In genomic region chr1:79183534-79184411, GRCm38 (mm10) we compare ENCODE assay signal across 30 mouse cellular contexts.
A peak's percentile ranks its signal among the peaks of the same experiment; 100 is the strongest.
DNase-seq lines count a peak whose midpoint lies in the region; ATAC-seq lines count a peak whose summit lies in the region.
"Had no signal": no experiment of that assay in that cellular context is flagged by ENCODE, and none has a peak within 500 bp of the region (broad histone marks: within the 10 kb centered on the region; RNA-seq: fewer than 3 reads in every experiment).

No protein-coding gene starts in this region.

- H3K4me1 ChIP-seq in limb, embryonic 11.5 days (ENCODE audit: control insufficient read depth, insufficient read depth, low read length) = no peaks in the 10 kb centered on the region
- H3K4me1 ChIP-seq in limb, embryonic 10.5 days = peaks cover 9% of the 10 kb centered on the region; the same call in 1 of the 2 replicates
- H3K4me1 ChIP-seq in midbrain, embryonic 16.5 days (ENCODE audit: control insufficient read depth, insufficient read depth, low read length) = no peaks in the 10 kb centered on the region
- H3K4me1 ChIP-seq: embryonic facial prominence, embryonic 12.5 days; forebrain, embryonic 12.5 days; forebrain, embryonic 15.5 days; heart, embryonic 12.5 days; heart, embryonic 15.5 days; hindbrain, embryonic 10.5 days; hindbrain, embryonic 13.5 days had no signal

- H3K4me3 ChIP-seq in limb, embryonic 11.5 days (ENCODE audit: low read depth, low read length) = no peak overlapping the region
- no peak overlapping the region for H3K4me3 ChIP-seq in limb, embryonic 10.5 days
- H3K4me3 ChIP-seq in midbrain, embryonic 16.5 days (ENCODE audit: low read depth, low read length) = no peak overlapping the region
- H3K4me3 ChIP-seq: embryonic facial prominence, embryonic 12.5 days; erythroblast, embryonic 14.5 days; forebrain, embryonic 12.5 days; forebrain, embryonic 15.5 days; heart, embryonic 12.5 days; heart, embryonic 15.5 days; hindbrain, embryonic 10.5 days; hindbrain, embryonic 13.5 days had no signal

- H3K4me2 ChIP-seq in limb, embryonic 11.5 days (ENCODE audit: low read depth, severe bottlenecking) = no peak overlapping the region
- H3K4me2 ChIP-seq in midbrain, embryonic 16.5 days (ENCODE audit: low read length) = no peak overlapping the region
- H3K4me2 ChIP-seq: embryonic facial prominence, embryonic 12.5 days; forebrain, embryonic 12.5 days; forebrain, embryonic 15.5 days; heart, embryonic 12.5 days; heart, embryonic 15.5 days; hindbrain, embryonic 13.5 days had no signal

- DNase-seq in embryo, embryonic 10.5 days (ENCODE audit: low spot score) = peak; percentile 15
- no peak for DNase-seq in embryo, embryonic 9.5 days (ENCODE audit: extremely low spot score)
- peak; percentile 21 for DNase-seq in limb, embryonic 11.5 days (ENCODE audit: low spot score)
- no peak for DNase-seq in limb, embryonic 10.5 days (ENCODE audit: low spot score)
- peak; percentile 66 for DNase-seq in hindlimb bud, embryonic 11.5 days (ENCODE audit: extremely low spot score, low read depth, low spot score)
- peak; percentile 4 for DNase-seq in mesoderm, embryonic 11.5 days (ENCODE audit: low read depth, low spot score)
- DNase-seq in retina, postnatal 1 day = no peak
- DNase-seq: adrenal gland, postnatal 10 days; adrenal gland, postnatal 36 days; cerebellum, adult 18-20 months; cerebellum, adult 9-10 months; cerebellum, postnatal 25 days; gastrocnemius, postnatal 10 days; gastrocnemius, postnatal 36 days; heart, adult 11 months; heart, postnatal 10 days; heart, postnatal 36 days had no signal

- peak; percentile 83 for ATAC-seq in limb, embryonic 11.5 days (ENCODE audit: insufficient number of reproducible peaks, low FRiP score, low TSS enrichment, low read depth)
- no peak for ATAC-seq in midbrain, embryonic 16.5 days
- ATAC-seq: activated CD4-positive, CD25-positive, alpha-beta regulatory T cell, adult 4 months; forebrain, embryonic 15.5 days; hindbrain, embryonic 16.5 days; inflammation-experienced regulatory T-cells, adult 6 months; intestine, embryonic 16.5 days had no signal

- no peaks in the 10 kb centered on the region for H3K36me3 ChIP-seq in limb, embryonic 11.5 days (ENCODE audit: control insufficient read depth, insufficient read depth, low read length)
- no peaks in the 10 kb centered on the region for H3K36me3 ChIP-seq in limb, embryonic 10.5 days
- H3K36me3 ChIP-seq in midbrain, embryonic 16.5 days (ENCODE audit: control insufficient read depth, insufficient read depth, low read length) = no peaks in the 10 kb centered on the region
- H3K36me3 ChIP-seq: embryonic facial prominence, embryonic 12.5 days; forebrain, embryonic 12.5 days; forebrain, embryonic 15.5 days; heart, embryonic 12.5 days; heart, embryonic 15.5 days; hindbrain, embryonic 10.5 days; hindbrain, embryonic 13.5 days had no signal

- 30% methylated on average over 5 of the region's 5 CpGs for WGBS in limb, embryonic 11.5 days
- WGBS in limb, embryonic 10.5 days = 52% methylated on average over 5 of the region's 5 CpGs
- 96% methylated on average over 5 of the region's 5 CpGs for WGBS in midbrain, embryonic 16.5 days

- H3K27ac ChIP-seq in limb, embryonic 11.5 days (replicated peaks; ENCODE audit: low read depth, low read length) = no peak overlapping the region
- H3K27ac ChIP-seq in limb, embryonic 10.5 days = no peak overlapping the region
- H3K27ac ChIP-seq in midbrain, embryonic 16.5 days (ENCODE audit: low read length) = no peak overlapping the region
- H3K27ac ChIP-seq: embryonic facial prominence, embryonic 12.5 days; forebrain, embryonic 12.5 days; forebrain, embryonic 15.5 days; heart, embryonic 15.5 days; hindbrain, embryonic 10.5 days; hindbrain, embryonic 13.5 days had no signal

- H3K27me3 ChIP-seq in limb, embryonic 11.5 days (ENCODE audit: control insufficient read depth, insufficient read depth, low read length) = no peaks in the 10 kb centered on the region
- H3K27me3 ChIP-seq in limb, embryonic 10.5 days (ENCODE audit: low read depth, poor library complexity, severe bottlenecking) = no peaks in the 10 kb centered on the region
- H3K27me3 ChIP-seq in midbrain, embryonic 16.5 days (ENCODE audit: control insufficient read depth, insufficient read depth, low read depth, low read length) = no peaks in the 10 kb centered on the region
- H3K27me3 ChIP-seq: embryonic facial prominence, embryonic 12.5 days; forebrain, embryonic 12.5 days; forebrain, embryonic 15.5 days; heart, embryonic 12.5 days; heart, embryonic 15.5 days; hindbrain, embryonic 13.5 days had no signal

- no peak overlapping the region for H3K9ac ChIP-seq in limb, embryonic 11.5 days (ENCODE audit: low read length)
- no peak overlapping the region for H3K9ac ChIP-seq in midbrain, embryonic 16.5 days (ENCODE audit: low read depth, low read length)
- H3K9ac ChIP-seq: embryonic facial prominence, embryonic 12.5 days; forebrain, embryonic 12.5 days; forebrain, embryonic 15.5 days; heart, embryonic 12.5 days; heart, embryonic 15.5 days; hindbrain, embryonic 13.5 days had no signal

- H3K9me3 ChIP-seq in limb, embryonic 11.5 days (ENCODE audit: control insufficient read depth, low read length) = no peaks in the 10 kb centered on the region
- no peaks in the 10 kb centered on the region for H3K9me3 ChIP-seq in limb, embryonic 10.5 days (replicated peaks)
- no peaks in the 10 kb centered on the region; the same call in 1 of the 2 replicates for H3K9me3 ChIP-seq in midbrain, embryonic 16.5 days (replicated peaks; ENCODE audit: control insufficient read depth, low read length, poor library complexity, severe bottlenecking)
- H3K9me3 ChIP-seq: embryonic facial prominence, embryonic 12.5 days; forebrain, embryonic 12.5 days; forebrain, embryonic 15.5 days; heart, embryonic 12.5 days; heart, embryonic 15.5 days; hindbrain, embryonic 10.5 days; hindbrain, embryonic 13.5 days had no signal

Comparison
In these comparisons a context has a peak if more than half of its experiments do, and no peak if none do; other contexts are left out.
1. DNase-seq: peak in embryo, embryonic 10.5 days (single experiment), limb, embryonic 11.5 days (single experiment), hindlimb bud, embryonic 11.5 days (single experiment) and mesoderm, embryonic 11.5 days (single experiment); none in embryo, embryonic 9.5 days (single experiment), limb, embryonic 10.5 days (single experiment) and retina, postnatal 1 day (single experiment).